Mouse (Mus musculus) E14TG2a.4 (cell line): Measurements from ENCODE around the gene Ubxn10.

Experiments
- H3K27me3 ChIP-seq: 2 replicates; pipeline ENCODE4 v1.6.1; 2014; ENCODE audit warnings: low read length, control low read depth; ENCODE audit not compliant: insufficient read depth
- H3K36me3 ChIP-seq: 2 replicates; pipeline ENCODE4 v1.6.1; 2014; ENCODE audit warnings: low read length, control low read depth; ENCODE audit not compliant: insufficient read depth
- H3K4me1 ChIP-seq: replicated peaks from 2 replicates; pipeline ENCODE4 v1.6.1; 2014; ENCODE audit warnings: low read depth, low read length, control low read depth
- H3K4me3 ChIP-seq: replicated peaks from 2 replicates; pipeline ENCODE4 v1.5.1; 2014; ENCODE audit warnings: mild to moderate bottlenecking, low read length
- H3K9me3 ChIP-seq: 2 replicates; pipeline ENCODE4 v1.6.1; 2014; ENCODE audit warnings: low read length, control low read depth
- CTCF ChIP-seq: conservative IDR thresholded peaks from 2 replicates; pipeline ENCODE4 v1.5.1; 2014; ENCODE audit warnings: low read length
- NANOG ChIP-seq: IDR thresholded peaks from 2 replicates; pipeline ENCODE4 v1.6.1; 2014; ENCODE audit warnings: borderline replicate concordance, low read length, mixed read lengths
- POU5F1 ChIP-seq: IDR thresholded peaks from 2 replicates; pipeline ENCODE4 v1.6.1; 2014; ENCODE audit warnings: low read length, borderline replicate concordance

Ubxn10 gene

DNA sequence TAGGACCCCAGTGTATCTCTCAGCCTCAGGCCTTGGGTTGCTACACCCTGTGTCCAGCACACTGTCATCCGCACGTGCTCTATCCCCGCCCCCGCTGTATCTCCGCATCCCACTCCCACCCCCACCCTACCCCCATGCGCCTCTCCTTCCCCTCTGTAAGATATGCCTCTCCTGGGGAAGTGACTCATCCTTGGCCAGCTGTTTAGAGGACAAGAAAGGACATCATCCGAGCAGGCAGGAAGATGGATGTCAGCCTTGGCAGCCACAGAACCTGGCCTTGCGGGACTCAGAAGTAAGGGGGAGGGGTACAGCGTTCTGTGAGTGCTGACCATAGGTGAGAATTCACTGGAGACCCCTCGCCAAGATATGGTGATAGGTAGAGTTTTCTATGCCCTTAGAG is 70.4 kb downstream of the Ubxn10 start:
- Histone ChIP-seq H3K4me3 (no peak overlapping the region), H3K36me3 (no peaks in the 10 kb centered on the region), H3K9me3 (no peaks in the 10 kb centered on the region), H3K27me3 (peaks cover 32% of the 10 kb centered on the region), H3K4me1 (peaks cover 15% of the 10 kb centered on the region)
- TF ChIP-seq CTCF (no peak), NANOG (no peak), POU5F1 (no peak)

DNA sequence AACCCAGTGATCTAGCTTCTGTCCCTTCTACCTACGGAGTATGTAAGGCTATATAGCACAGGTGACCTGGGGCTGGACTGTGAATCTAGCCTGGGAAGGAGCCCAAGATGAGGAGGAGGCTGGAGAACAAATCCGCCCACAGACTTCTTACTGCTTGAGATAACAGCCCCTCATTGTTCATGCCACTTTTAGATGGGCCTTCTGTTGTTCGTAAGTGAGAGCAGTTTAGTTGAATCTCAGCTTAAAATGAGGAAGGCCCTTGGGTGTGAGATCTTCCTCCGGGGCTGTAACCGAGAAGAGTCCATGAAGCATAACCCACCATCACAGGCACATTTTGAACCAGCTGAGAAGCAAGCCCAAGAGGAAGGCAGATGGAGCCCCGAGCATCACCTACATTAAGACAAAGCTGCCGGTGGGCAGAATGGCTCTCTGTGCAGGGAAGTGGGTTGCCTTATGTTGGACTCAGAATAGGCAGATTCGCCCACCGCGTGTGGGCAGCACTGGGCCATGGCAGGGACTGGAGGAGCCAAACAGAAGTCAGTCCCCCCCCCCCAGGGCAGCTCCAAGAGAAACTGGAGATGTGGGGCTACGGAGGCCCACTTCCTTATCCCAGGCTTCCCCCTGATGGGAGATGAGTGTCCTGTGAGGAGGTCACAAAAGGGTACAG is 76.9 kb downstream of the Ubxn10 start:
- Histone ChIP-seq H3K27me3 (no peaks in the 10 kb centered on the region; the same call in none of the 2 replicates), H3K36me3 (no peaks in the 10 kb centered on the region), H3K4me3 (no peak overlapping the region), H3K4me1 (peaks cover 14% of the 10 kb centered on the region), H3K9me3 (no peaks in the 10 kb centered on the region)
- no peak for TF ChIP-seq NANOG
